Mouse (Mus musculus) megakaryocyte progenitor cell, adult 5-6 weeks (primary cell): ENCODE results near the gene Trim14. TPM values are rescaled to one million over a fixed set of nuclear protein-coding genes. Genes with fewer than 3 reads are reported as not detected.

Experiments used
- ATAC-seq: replicated peaks from 2 replicates; pipeline ENCODE4 v1.8.0; 2016; ENCODE audit warnings: mild to moderate bottlenecking, moderate TSS enrichment, inconsistent platforms; ENCODE audit not compliant: poor library complexity
- total RNA-seq, 2 experiments: library from RNA; stranded (forward) in 1 of 2; stranded (reverse) in 1 of 2; fragments of 157-497, 149-512 nt in 1 of 2; fragments of 200-1000 nt in 1 of 2; gene quantifications; 2 replicates each; pipeline versions ENCODE4 v1.2.3 to v1.2.4; 2015 to 2017

The Trim14 gene
- total RNA-seq, 2 experiments from 2014 or later = 11.5 to 16.5 TPM

DNA sequence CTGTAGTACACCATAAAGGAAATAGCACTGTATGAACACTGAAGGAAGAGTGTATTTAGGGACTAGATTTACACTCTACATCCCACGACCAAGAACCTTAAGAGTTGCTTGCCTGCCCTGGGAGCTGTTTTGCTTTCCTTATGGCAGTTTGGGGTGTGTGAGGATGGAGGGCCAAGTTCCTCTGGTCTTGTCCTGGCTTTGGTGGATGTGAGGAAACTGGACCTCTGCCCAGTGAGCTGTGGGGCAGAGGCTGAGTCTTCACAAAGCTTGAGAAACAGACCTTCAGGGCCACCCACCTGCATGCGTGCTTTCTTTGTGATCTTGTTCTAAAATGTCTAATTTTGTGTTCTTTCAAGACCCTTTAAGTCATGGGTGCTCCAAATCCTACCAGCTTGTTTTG lies 3.4 kb downstream of the Trim14 start:
- ATAC-seq = no peak

DNA sequence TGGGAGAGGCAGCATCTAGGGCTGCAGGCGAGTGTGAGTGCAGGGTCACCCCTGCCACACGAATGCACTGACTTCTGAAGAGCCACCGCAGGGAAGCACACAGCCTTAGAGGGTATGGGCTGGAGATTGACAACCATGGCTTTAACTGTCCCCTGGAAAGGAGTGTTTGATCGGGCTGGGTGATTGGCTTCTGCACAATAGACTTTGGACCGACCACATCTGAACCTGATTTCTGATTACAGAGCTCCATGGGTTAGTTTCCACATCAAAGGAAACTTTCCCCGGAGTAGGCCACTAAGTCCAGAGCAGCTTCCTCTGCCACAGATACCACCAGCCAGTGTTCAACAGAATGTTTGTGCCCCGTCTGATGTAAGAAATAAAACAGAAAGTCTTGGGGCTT lies 6.2 kb downstream of the Trim14 start:
- ATAC-seq = no peak

DNA sequence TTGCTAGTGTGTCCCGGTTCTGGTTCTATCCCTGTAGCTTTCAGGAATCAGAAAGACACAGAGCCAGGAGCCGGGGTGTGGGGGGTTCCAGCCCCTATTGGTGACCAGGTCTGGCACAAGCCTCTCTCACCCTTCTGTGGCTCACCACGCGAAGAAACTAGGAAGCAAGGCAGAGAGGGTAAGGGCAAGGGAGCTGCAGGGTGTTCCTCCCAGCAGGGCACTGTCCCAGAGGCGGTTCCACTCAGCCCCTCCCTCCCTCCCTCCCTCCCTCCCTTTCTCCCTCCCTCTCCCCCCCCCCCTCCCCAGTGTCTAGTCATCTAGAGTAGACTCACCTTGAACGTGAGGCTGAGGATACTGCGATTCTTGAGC lies 8.4 kb downstream of the Trim14 start:
- peak; percentile 84 for ATAC-seq

DNA sequence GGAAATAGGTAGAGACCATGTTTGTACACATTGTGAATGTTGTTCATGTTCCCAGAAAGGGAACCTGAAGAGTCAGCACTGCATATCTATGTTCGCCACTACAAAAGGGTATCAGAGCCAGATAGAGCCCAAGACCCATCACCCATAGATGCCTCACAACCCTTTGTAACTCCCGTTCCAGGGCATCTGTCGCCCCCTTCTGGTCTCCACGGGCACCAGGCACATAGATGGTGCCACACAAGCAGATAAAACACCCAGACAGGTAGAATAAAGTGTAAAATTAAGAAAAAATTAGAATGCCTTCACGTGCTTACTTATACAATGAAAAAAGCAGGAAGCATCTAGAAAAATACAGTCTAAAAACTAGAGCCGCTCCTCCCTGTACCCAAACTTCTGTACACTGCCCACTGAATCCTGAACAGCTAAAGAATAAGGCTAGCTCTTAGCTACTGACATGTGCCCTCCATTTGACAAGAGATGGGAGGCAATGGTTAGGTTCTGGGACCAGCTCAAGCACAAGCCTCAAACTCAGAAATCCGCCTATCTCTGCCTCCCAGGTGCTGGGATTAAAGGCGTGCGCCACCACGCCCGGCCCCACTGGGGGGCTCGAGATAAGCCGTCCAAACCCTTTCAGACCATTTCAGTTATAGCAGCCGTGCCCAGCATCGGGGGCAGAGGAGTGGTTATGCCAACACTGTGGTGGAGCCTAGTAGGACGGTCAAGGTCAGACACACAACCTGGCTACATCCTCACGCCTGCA lies 9.0 kb downstream of the Trim14 start:
- peak; percentile 75 for ATAC-seq

DNA sequence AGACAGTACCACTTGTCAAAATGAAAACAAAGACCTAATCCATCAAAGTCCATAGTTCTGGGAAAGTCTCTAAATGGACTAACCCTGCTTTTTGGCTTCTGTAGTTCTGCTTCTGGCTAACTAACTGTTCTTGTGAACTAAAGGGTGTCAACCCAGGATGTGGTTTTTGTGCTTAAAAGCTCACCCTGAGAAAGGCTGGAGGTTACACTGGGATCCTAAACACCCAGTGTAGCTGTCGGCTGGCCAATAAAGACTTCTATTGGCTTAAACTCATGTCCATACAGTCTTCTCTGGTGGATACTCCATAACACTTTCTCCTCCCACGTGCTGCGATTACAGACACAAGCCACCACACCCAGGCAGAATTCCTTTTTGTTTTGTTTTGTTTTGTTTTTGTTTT lies 9.7 kb downstream of the Trim14 start:
- no peak for ATAC-seq

DNA sequence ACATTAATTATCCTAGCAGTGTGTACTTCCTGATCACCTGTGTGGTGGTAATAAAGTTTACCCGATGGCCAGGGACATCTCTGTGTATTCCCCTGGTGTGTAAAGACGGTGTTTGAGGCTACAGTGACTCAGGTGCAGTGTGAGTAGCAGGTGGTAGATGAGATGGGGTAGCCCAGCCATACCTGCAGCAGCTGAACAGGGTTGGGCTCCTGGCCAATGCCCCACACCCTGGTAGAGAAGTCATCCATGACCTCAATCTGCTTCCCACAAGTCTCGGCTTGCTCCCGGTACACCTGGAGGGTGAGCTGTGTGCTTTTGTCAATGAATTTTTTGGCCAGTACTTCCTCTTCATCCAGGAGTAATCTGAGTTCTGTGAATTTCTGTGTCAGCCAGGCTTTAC lies 12.6 kb downstream of the Trim14 start:
- ATAC-seq = no peak

DNA sequence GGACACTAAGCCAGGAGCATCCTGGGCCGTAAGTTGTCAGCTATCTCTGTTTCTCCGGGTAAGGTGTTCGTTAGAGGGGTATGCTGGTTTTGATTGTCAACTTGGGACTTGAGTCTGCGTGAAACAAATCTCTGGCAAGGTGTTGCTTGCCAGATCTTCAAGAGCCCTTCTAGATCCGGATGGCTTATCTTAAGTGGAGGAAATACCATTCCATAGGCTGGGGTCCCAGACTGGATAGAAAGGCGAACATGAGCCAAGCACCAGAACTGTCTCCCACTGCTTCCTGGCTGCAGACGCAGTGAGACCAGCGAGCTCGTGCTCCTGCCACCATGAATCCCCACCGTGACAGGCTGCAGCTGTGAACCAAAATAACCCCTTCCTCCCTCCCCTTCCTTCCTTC lies 14.5 kb downstream of the Trim14 start:
- no peak for ATAC-seq

DNA sequence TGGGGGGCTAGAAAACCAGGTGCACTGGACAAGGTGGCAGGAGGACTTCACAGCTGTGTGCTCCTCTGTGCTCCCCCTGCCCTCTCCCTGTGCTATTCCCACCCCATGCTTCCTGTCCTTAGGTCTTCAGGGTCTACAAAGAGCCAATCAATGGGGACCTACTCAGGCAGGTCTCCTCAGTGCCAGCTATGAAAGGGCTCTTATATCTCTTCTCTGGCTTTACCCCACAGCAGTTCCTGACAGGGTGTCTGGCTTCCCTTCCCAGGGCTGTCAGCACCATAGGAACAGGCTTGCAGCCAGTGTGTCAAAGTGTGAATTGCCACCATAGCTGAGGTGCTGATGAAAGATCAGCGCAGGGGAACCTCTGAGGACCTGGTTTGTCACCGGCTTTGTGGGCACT lies 15.4 kb downstream of the Trim14 start:
- ATAC-seq = no peak

DNA sequence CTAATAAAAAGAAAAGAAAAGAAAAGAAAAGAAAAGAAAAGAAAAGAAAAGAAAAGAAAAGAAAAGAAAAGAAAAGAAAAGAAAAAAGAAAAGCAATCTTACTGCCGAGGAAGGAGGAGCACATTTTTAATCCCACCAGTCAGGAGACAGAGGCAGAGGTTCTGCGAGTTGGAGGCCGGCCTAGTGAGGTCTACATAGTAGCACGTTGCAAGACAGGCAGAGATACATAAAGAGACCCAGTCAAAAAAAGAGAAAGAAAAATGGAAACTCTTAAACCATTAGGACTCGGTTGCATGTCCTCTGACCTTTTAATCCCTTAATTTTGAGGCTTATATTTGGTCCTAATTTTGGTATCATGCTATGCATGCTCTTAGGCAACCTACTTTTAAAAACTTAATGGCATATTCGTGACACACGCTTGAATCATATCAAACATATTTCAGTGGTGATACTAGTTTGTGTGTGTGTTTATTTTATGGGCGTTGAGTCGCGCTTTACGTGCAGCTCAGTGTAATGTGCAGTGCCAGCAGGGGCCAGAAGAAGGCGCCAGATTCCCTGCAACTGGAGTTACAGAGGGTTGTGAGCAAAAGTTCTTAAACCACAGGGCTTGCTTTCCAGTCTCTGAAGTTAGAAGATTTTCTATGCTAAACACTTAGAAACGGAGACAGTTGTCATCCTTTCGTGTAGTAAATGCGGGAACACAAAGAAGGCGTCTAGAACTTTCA lies 28.0 kb downstream of the Trim14 start:
- ATAC-seq = peak; percentile 67

DNA sequence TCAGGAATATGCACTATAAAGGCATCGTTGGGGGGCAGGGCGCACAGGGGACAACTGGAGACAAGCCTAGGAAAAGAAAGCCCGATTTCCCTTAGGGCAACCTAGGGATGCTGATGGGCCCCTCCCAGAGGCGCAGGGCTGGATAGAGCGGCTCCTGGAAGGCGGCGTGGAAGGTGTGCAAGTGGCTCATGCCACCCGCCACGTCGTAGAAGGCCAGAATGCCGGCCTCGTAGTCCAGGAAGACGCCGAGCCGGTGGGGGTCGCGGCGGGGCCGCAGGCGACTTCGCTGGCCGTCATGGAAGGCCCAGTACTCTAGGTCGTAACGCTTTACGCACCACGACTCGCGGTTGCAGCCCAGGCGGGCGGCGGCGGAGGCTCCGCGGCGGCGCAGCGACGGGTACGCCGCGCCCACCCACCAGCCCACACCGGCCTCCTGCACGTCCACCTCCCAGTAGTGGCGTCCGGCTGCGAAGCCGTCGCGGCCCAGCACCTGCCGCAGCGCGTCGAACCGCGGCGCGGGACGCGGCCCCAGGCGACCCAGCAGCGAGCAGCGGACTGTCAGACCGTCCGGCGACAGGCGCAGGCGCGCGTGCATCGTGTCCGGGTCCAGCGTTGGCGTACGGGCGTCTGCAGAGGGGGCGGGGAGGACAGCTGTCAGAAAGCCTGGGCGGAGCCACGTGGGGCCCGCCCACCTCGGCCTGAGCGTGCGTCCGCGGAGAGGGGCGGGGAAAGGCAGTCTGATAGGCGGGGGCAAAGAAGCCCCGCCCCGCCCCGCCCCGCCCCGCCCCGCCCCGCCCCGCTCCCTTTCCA lies 28.9 kb downstream of the Trim14 start:
- ATAC-seq = peak; percentile 93

DNA sequence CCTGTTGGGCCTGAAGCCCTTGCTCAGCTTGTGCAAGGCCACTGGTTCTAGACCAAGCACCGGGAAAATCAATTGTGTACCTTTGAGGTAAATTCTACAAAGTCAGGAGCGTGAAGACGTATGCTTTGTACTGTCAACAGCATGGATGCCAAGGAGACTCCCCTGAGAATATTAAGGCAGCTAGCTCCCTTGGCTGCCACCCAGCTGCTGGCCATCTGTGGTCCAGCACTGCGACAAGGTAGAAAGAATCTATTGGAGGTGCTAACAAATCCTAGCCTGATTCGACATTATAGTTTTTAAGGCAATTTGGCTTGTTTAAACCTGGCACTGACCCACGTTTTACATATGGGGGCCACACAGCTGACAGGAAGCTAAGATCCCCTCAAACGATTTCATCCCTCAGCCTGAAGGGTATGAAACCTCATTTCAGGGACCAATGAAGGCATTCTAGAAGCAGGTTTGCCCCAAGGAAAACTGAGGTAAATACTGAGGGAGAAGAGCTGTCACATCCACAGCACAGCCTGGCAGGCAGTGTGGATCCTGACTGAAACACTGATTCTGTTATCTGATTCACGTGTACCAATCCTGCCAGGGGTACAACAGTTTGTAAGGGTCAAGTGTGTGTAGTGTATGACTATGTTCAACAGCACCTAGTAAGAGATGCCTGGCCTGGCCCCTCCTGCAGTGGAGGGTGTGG lies 30.4 kb downstream of the Trim14 start:
- no peak for ATAC-seq

DNA sequence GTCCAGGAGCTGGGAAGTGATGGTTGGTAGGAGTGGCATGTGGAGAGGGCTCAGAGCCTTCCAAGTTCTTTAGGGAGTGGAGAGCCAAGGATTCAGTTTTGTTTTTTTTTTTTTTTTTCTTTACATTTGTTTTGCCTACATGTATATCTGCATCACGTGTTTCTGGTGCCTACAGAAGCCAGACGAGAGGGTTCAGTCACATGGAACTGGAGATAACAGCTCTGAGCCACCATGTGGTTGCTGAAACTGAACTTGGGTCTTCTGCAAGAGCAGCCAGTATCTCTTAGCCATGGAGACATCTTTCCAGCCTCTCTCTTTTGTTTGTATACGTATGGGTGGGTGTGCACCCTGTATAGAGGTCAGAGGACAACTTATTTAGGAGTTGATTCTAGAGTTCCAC lies 32.1 kb downstream of the Trim14 start:
- peak; percentile 51 for ATAC-seq

DNA sequence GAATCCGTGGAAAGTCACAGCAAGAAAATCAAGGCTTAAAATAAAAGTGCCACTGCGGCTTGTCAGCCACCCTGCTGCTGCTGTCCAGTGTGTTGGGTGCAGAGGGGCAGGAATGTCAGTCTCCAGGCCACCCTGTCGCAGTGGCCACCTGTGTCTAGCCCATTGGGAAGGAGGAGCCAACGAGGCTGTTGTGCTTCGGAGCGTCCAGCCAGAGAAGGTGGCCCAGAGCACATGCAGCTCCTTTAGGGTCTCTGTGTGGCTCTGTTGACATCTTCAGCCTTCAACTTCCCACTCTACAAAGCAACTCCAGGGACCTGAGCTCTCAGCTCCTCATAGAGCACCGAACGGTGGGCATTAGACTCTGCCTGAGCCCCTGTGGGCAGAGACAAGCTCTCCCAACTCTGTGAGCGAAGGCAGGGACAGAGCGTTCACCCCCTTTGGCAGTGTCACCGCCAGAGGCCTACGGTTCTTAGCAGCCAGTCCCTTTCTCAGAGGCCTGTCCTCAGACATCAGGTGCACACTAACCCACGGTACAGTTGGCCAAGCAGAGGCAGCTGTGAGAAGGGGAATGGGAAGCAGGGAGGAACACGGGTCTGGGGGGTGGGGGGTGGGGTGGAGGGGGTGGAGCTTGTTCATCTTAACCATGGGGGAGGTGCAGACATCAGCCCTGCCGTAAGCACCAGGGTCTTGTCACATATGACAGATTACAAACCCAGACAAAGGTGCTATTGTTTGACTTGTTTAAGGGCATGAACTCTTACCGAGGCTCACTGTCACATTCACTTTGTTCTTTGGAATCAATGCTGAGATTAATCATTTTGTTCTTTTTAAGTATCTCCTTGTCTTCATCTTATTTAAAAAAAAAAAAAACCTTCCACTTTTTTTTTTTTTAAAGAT lies 33.1 kb downstream of the Trim14 start:
- no peak for ATAC-seq

DNA sequence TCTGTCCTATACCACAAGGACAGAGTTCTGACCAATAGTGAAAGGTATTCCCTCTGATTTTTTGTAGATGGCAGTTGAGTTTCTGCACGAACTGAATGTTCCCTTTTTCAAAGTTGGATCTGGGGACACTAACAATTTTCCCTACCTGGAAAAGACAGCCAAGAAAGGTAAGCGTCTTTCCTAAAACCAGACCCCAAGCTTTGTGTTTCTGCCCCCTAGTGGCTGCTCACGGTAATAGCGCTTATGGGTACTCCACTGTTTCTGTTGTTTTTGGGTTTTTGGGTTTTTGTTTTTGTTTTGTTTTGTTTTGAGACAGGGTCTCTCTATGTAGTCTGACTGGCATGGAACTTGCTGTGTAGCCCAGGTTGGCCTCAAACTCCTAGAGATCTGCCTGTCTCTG lies 37.0 kb downstream of the Trim14 start:
- 0 out of 2 replicates have a peak, but pooled peaks have one; percentile 42 for ATAC-seq

DNA sequence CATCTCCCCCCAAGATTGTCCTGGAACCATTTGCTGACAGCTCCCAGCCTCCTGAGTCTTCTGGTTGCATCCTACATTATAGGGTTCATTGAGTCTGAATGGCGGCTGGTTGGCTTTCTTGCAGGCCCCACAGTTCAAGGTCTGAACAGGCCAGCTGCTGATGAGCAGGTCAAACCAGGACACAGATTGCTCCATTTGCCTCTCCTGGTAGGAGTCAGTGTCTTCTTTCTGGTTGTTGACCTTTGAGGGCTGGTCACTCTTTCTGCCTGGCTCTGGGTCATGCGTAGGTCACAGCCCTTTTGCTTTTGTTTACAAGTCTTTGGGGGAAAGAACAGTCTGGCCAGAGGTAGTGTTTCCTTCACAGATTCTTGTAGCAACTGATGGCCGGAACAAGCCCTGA lies 37.4 kb downstream of the Trim14 start:
- no peak for ATAC-seq

DNA sequence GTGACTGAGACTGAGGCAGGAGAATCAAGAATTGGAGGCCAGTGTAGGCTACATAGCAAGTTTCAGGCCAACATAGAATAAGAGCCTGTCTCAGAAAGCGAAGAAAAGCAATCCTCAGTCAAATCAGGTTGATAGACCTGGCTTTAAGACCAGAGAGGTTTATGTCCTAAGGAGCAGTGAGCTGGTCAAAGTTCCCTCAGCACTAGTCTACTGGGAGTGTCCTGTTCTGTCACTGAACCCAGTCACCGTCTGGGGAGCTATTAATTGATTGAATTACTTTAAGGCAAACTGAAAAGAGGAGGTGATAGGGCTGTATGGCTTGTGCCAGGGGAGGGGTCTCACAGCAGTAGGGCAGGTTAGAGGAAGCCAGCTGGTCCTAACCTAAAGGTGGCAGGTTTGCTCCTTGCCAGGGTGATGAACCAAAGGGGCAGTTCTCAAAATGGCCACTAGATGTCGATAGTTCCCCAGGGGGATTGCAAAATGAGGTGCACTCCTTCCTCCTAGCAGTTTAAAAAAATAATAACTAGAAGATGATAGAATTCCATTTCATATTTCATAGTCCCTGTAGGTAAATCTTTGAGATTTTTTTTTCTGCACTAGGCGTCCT lies 38.6 kb downstream of the Trim14 start:
- ATAC-seq = peak; percentile 92

DNA sequence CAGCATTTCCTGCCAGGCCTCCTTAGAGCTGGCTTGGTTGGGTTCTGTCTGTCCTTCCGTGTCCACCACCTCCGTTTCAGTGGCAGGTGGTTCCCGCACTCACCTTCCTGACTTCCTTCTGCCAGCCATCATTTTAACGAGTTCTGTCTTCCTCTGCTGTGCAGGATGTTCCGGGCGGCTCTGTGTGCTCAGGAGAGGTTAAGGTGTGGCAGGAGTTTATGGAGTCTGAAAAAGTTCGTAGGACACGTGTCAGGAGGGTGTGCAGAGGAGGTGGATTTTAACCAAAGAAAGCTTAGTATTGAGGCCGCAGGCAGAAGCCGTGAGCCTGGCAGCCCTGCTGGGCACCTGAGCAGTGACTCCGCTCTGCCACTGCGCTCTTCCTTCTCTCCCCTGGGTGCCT lies 40.4 kb downstream of the Trim14 start:
- ATAC-seq = no peak

DNA sequence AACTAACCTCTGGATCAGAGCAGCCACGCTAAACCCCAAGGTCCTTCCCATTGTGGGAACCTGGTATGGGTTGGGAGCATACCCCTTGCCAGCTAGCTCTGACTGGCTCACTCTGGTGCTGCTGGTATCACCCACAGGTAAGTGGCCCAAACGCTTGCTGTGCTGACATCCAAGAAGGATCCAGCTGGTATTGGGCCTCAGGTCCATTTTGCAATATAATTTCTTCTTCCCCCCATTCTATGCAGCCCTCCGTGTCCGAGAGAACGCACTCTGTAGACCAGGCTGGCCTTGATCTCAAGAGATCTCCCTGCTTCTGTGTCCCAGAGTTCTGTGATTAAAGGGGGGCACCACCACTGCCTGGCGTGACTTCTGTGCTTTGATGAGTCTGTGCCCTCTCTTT lies 42.9 kb downstream of the Trim14 start:
- ATAC-seq = no peak

DNA sequence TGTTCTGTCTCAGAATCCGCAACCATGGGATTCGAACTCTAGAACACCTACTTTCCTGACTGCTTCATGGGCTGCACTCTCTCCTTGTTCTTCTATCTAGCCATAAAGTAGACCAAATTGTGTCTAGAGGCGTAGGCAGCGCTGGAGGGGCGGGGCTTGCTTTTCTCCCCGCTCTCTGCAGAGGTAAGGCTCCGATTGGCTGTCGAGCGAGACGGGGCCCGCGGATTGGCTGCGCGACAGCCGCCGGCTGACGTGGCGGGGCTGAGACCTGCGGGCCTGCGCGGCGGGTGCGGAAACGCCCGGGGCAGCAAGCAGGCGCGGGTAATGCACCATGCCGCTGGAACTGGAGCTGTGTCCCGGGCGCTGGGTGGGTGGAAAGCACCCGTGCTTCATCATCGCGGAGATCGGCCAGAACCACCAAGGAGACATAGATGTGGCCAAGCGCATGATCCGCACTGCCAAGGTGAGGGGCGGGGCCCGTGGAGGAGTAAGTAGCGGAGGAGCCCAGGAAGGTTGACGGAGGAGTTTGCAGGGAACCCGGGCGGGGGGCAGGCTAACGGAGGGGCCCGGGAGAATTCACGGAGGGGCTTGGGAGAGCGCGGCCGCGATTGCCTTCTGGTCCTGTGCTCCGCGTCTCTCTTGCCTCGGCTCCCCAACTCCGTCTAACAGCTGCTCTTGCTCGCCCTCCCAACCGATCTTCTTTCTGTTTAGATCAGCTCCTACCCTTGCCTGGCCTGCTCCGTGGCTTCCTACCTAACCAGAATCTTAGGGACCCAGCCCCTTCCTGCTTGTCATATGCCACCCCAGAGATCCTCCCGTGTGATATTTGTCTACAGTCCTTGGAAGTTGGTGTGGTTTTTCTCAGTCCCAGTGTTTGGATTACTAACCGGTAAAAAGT lies 46.7 kb downstream of the Trim14 start, which contains the start of gene Nans:
TSS of gene Nans (plus strand) at position 221 of the 898 bp plus-strand sequence.
- peak; percentile 92 for ATAC-seq
